Mouse (Mus musculus) splenic B cell, adult 2 months (primary cell): ENCODE measurements around the gene Gm9918.
A peak's percentile ranks its signal among the peaks of the same experiment; 100 is the strongest.

Experiments used
- DNase-seq: peaks from one replicate; pipeline ENCODE4 v3.0.0-alpha.2; 2011; ENCODE audit warnings: low read depth, low spot score
- H3K27me3 ChIP-seq: 2 replicates; pipeline ENCODE4 v1.6.1; 2012; ENCODE audit warnings: mild to moderate bottlenecking, low read length, moderate library complexity, mixed read lengths; ENCODE audit not compliant: control insufficient read depth, poor library complexity, insufficient read depth, severe bottlenecking
- H3K36me3 ChIP-seq: 2 replicates; pipeline ENCODE4 v1.6.1; 2012; ENCODE audit warnings: mild to moderate bottlenecking, low read length, moderate library complexity, mixed read lengths; ENCODE audit not compliant: control insufficient read depth, poor library complexity, insufficient read depth, severe bottlenecking

The Gm9918 gene

DNA sequence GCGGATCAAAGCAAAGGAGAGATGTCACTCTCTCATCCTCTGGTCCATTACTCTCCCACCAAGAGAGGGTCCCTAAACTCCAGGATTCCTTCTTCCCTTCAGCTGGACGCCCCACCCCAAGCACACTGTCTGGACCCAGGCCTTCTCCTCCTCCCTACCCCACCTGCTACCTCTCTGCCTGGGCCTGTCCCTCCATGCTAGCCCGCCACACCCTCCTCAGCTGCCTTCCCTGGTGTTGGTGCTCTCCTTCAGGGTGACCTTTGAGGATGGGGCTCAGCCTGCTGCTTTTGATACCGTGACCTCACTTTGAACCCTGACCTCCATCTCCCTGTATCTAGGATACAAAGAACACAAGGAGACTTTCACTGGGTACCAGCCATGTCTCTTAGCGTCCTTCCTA is 19.8 kb upstream of the Gm9918 start:
- no peaks in the 10 kb centered on the region for H3K36me3 ChIP-seq
- DNase-seq, result no peak
- H3K27me3 ChIP-seq, result no peaks in the 10 kb centered on the region

DNA sequence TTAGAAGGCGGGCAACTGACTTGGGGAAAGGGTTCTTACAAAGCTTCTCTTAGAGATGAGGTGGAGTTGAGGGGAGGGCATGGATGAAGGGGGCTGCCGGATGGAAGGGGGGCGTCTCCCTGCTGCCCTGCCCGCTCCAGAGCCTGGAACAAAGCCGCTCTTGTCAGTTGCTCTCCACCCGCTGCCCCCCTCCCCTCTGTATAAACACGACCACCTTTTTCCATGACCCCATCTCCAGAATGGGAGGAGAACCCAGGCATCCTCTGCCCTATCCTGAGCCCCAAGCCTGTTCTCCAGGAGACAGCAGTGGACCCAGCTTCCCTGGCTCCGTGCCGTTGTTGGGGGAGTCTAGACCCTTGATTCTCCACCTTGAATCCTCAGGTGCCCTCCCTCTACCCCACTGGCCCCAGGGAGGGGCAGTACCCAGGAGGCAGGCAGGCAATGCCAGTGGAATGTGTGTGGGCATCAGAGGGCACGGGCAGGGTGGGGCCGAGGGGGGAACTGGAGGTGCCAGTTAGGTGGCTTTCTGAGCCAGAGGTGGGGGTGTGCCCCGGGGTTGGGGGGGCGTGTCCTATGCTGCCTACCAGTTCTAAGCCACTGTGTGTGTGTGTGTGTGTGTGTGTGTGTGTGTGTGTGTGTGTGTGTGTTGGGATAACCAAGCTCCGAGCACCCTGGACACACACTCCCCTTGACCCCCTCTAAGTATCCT is 14.7 kb upstream of the Gm9918 start:
- Histone ChIP-seq H3K36me3 (no peaks in the 10 kb centered on the region), H3K27me3 (peaks cover 2% of the 10 kb centered on the region; the same call in 1 of the 2 replicates)
- no peak for DNase-seq

DNA sequence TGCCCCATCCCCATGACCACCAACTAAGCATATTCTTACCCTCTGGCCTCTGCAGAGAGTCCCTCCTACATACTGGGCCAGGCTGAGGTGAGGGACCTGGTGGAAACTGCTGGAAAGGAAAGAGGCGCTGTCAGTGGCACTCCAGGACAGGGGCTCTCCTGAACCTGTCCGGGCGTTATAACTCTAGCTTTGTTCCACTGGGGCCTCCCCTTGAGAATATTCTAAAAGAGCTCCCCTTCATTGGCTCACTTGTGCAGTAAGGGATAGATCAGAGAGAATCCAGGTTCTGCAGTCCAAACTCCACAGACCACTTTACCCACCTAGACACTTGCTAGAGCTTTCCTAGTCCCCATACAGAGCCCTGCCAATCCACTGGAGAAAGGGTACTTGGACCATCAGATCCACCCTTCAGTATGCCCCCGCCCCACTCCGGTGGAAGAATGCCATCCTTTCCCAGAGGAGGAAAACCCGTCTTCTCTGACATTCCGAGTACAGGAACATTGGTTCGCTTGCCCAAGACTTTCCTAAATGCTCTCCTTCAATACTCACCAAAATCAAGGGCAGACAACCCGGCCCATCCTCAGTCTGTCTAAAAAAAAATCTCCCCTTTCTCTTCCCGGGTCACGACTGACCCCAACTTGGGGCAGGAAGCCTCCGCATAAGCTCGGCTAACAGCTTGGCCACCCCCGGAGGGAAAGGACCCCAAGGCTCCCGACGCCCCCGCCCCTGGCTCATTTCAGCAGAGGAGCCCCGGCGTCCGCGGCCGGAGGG is 13.7 kb upstream of the Gm9918 start:
- H3K27me3 ChIP-seq, result peaks cover 2% of the 10 kb centered on the region; the same call in 1 of the 2 replicates
- DNase-seq, result no peak
- H3K36me3 ChIP-seq, result no peaks in the 10 kb centered on the region

DNA sequence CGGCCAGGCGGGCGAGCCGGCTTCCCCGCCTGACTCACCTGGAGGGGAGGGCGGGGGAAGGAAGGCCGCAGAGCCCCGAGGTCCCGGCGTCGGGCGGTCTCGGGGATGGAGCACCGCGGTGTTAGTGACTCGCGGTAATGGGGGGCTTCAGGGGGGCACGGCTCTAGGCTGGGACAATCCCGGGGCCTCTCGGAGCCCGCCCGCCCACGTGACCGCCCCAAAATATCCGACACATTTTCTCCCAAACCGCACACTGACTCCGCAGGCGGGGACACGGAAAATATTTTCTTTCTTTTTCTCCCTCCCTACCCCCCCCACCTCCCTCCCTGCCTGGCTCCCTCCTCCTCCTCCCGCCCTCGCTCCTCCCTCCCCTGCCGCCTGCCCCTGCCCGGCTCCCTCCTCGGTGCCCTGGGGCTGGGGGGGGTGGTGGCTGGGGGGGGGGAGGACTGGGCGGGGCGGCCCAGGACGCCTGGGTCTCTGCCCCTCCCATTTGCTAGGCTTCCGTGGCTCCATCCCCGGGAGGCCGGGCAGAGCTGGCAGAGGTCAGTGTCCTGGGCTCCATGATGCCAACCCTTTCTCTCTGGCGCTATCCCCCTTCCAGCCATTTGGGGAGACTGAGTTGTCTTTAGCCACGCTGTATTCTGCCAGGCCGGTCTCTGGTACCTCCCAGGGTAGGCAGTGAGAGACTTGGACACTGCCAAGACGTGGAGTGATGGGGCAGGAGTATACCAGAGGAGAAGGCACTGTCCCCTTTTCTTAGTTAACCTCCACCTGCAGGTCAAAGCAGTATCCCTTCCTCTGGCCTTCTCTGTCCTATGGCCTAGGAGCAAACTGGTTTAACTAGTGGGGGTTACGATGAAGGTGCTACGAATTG is 12.9 kb upstream of the Gm9918 start, which contains the start of gene Rarg:
Gene Rarg (minus strand): TSS at position 316 of the 874 bp plus-strand sequence.
- no peak for DNase-seq
- Histone ChIP-seq H3K27me3 (peaks cover 2% of the 10 kb centered on the region; the same call in 1 of the 2 replicates), H3K36me3 (no peaks in the 10 kb centered on the region)

DNA sequence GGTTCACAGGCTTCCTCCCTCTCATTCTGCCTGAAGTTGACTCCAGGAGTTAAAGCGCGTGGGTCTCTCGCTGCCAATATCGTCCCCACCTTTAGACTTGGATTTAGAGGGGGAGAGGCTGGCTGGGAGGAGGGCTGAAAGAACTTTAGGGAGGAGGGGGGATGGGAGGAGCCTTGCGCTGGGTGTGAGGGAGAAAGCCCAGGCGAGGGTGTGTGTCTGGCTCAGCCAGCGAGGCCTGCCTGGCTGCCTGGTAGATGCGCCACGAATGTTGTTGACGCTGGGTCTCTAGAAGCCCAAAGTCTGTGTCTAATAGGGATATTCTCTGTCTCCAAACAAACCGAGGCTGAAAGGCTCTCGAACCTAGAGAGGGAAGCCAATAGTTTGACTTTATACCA is 12.3 kb upstream of the Gm9918 start:
- Histone ChIP-seq H3K27me3 (peaks cover 2% of the 10 kb centered on the region; the same call in 1 of the 2 replicates), H3K36me3 (no peaks in the 10 kb centered on the region)
- no peak for DNase-seq

DNA sequence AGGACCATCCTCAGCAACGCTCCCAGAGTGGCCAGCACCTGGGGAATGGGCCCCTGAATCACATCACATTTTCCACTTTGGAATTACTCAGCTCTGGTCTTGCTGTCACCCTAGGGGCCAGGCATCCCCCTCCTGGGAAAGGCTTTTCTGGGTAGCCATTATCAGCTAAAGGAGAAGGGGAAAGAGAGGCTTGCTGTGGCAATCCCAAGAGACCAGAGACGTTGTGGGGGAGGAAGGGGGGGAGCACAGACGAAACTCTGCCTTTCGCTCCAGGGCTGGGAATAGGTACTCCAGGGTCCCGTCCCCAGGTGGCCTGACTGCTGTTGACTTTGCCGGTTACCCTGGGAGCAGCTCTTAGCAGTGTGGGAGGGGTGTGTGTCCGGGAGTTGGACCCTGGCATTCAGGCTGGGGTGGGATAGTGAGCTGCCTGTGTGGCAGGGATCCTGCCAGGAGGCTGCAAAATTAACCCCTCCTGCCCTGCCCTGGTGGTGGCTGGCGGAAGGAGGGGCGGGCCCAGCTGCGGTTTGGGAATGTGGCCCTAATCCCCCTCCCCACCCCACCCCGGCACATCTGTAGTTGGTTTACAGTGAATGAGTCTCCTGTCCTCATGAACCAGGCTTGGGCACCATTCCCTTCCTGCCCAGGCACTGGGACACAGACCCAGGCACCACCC is 11.6 kb upstream of the Gm9918 start:
- H3K36me3 ChIP-seq, result no peaks in the 10 kb centered on the region
- DNase-seq, result no peak
- H3K27me3 ChIP-seq, result peaks cover 2% of the 10 kb centered on the region; the same call in 1 of the 2 replicates

DNA sequence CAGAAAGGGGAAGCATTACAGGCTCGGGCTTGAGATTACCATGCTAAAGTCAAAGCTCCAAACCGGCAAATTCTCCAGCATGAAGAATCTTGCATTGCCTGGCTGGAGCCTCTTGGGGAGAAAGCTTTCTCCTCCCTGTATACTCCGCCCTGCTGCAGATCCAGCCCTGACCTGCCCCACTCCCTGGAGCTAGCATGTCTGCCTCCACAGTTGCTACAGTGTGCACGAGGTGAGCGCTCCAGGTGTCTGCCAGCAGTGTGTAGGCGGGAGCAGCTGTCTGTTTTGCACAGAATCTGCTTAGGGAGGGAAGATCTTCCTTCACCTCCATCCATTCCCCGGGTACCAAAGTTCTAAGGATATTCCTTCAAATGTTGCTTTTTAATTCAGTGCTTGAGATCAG is 7.8 kb upstream of the Gm9918 start:
- Histone ChIP-seq H3K27me3 (no peaks in the 10 kb centered on the region), H3K36me3 (no peaks in the 10 kb centered on the region)
- DNase-seq, result no peak

DNA sequence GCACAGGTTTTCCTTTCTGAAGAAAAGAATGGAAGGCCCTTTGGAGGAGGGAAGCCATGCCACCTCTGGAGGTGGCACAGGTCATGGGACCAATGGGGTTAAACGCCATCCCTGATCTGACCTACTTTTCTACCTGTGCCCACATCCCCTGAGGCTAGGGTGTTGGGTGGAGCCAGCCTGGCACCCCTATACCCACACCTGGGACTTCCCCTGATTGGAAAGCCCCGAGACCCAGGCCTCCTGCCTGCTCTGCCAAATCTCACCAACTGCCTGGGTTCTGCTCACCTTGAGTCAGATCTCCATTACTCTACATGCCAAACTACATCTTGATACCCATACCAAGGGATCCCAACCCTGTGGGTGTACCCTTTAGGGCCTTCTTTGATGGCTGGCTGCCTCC is 7.3 kb upstream of the Gm9918 start:
- Histone ChIP-seq H3K36me3 (no peaks in the 10 kb centered on the region), H3K27me3 (no peaks in the 10 kb centered on the region)
- DNase-seq, result no peak

DNA sequence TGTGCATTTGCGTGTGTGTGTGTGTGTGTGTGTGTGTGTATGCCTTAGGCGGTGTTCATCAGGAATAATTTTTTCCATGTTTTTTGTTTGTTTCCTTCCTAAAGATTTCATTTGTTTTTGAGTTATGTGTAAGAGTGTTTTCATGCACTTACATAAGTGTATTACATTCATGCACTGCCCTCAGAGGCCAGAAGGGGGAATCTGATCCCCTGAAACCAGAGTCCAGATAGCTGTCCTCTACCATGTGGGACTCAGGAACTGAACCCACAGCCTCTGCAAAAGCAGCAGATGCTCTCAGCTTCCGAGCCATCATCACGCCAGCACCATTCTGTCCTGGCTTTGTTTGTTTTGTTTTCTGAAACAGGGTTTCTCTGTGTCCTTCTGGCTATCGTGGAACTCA is 4.8 kb upstream of the Gm9918 start:
- Histone ChIP-seq H3K27me3 (no peaks in the 10 kb centered on the region), H3K36me3 (no peaks in the 10 kb centered on the region)
- peak; percentile 23 for DNase-seq

DNA sequence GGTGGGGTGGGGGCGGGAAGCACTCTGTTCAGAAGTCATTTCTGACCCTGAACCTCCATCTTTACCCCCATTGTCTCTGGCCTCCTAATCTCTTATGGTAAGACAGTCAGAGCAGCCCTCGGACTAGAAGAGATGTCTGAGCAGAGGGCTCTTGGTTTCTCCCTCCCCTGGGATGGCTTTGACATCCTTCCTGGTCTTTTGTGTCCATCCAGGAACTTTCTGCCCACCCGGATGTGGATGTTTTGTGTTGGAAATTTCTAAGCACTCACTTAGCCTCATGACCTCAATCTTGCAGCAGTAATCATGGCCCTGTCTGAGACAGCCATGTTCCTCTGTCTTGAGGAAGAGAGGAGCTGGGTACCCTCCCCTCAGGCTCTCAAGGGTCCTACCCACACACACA is 1.1 kb downstream of the Gm9918 start:
- H3K36me3 ChIP-seq, result no peaks in the 10 kb centered on the region
- H3K27me3 ChIP-seq, result no peaks in the 10 kb centered on the region; the same call in none of the 2 replicates
- DNase-seq, result no peak

DNA sequence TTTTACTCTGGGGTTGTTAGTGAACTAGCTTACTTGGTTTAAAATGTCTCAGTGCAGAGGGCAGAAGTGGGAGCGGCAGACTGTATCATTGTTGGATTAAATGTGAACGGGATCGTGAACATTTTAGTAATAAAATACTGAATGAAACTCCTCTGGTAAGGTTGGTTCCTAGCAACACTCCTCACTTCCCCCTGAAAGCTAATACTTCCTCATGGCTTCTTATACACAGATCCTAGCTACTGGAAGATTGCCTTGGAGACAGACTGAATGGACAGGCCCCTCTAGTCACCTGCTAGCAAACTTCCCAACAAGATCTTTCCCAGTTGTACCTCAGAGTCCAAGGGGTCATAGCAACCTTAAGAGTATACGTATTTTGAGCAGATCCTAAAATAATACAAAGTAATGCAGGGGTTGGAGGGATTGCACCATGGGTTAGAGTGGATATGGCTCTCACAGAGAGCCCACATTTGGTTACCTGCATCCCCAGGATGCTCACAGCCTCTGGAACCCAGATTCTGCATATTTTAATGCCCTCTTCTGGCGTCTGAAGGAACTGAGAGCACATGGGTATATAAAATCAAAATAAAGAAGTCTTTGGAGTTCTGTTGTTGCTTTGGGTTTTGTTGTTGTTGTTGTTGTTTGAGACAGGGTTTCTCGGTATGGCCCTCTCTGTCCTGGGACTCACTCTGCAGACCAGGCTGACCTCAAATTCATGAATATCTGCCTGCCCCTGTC is 3.8 kb downstream of the Gm9918 start:
- Histone ChIP-seq H3K36me3 (no peaks in the 10 kb centered on the region), H3K27me3 (no peaks in the 10 kb centered on the region; the same call in none of the 2 replicates)
- DNase-seq, result no peak

DNA sequence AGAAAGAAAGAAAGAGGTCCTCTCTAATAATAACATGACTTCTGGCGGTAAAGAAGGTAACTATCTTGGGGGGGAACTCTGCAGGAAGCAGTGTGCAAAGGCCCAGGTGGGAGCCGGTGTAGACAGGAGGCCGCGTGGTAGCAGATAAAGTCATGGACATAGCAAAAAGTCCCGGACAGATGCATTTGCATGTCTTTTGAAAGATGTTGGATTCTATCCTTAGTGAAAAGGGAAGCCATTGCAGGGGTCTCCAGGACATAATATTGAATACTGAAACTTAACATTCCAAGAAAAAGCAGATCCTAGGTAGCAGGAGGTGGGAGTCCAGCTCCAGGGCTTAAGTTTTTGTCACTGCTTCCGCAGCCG is 8.3 kb downstream of the Gm9918 start:
- Histone ChIP-seq H3K27me3 (no peaks in the 10 kb centered on the region; the same call in 1 of the 2 replicates), H3K36me3 (peaks cover 3% of the 10 kb centered on the region; the same call in 1 of the 2 replicates)
- no peak for DNase-seq

DNA sequence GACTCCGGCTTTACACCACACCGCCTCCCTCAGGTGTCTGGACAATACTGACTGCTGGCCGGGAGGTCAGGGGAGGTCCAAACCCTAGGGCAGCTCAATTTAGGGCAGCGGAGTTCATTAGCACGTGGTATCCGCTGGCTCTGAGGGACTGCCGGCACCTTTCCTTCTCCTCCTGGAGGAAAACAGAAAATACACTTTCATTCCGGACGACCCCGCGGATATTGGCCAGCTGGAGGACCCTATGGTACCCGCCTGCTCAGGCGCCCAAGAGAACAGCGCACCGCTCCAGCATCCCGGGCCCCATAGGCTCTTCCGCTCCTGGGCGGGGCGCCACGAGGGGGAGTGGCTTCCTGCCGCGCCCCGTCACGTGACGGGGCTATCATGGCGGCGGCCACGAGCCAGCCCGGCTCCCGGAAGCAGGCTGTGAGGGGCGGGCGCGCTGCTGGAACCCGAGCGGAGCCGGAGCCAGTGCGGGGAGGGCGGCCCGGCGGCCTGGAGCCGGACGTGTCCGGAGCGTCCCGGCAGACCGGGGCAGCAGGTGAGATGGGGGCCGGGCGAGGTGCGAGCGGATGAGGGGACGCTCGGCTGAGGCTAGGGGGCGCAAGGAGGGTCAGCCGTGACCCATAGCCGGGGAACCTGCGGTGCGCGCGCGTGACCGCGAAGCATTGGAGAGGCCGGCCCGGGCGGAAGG is 8.9 kb downstream of the Gm9918 start, which contains the start of gene Mfsd5:
Gene Mfsd5 (plus strand): TSS at position 363 of the 691 bp plus-strand sequence.
- peak; percentile 93 for DNase-seq
- H3K36me3 ChIP-seq, result peaks cover 3% of the 10 kb centered on the region; the same call in 1 of the 2 replicates
- H3K27me3 ChIP-seq, result no peaks in the 10 kb centered on the region; the same call in 1 of the 2 replicates
